Mouse (Mus musculus): Measurements from ENCODE around the gene Dnaja1. TPM values are rescaled to one million over a fixed set of nuclear protein-coding genes. Genes with fewer than 3 reads are reported as not detected.

Dnaja1 gene
- total RNA-seq, 2 experiments from 2014 or later: 316 to 320 TPM

Small RNA genes lying within 50 kb of the gene (microRNA-seq; reads per million reads assigned to microRNA genes)
- 0 to 0.25 reads per million in 2 experiments for gene Mir207

Other genes with a start within 250 kb of the Dnaja1 start
- 10 to 100 TPM; 22.5 to 25.2 TPM for gene Tmem215, start 250.0 kb upstream of the Dnaja1 start, total RNA-seq (2021)
- 10 to 100 TPM; 25.6 to 29.1 TPM for gene Aptx, start 19.0 kb upstream of the Dnaja1 start, total RNA-seq (2021)
- gene Smu1, start 35.8 kb downstream of the Dnaja1 start, total RNA-seq (2021): 10 to 100 TPM; 47.0 to 53.2 TPM
- gene B4galt1, start 131.9 kb downstream of the Dnaja1 start, total RNA-seq (2021): 1 to 10 TPM; 5.2 to 6.5 TPM
- not detected for gene Spink4, start 197.9 kb downstream of the Dnaja1 start, total RNA-seq (2021)
- gene Bag1, start 226.1 kb downstream of the Dnaja1 start, total RNA-seq (2021): 100 to 1,000 TPM; 172 to 178 TPM
- gene Chmp5, start 226.3 kb downstream of the Dnaja1 start, total RNA-seq (2021): 10 to 100 TPM; 81.2 to 83.2 TPM
- gene Nfx1, start 248.8 kb downstream of the Dnaja1 start, total RNA-seq (2021): 10 to 100 TPM; 67.2 to 71.4 TPM